Mouse (Mus musculus) spleen, postnatal 4 days (tissue): Measurements from ENCODE around the gene Prpf6.

ENCODE experiments used
- DNase-seq, 2 experiments: peaks; one replicate each; pipeline ENCODE4 v3.0.0; 2022; ENCODE audit warnings: low spot score in 2 of 2

Gene Prpf6

DNA sequence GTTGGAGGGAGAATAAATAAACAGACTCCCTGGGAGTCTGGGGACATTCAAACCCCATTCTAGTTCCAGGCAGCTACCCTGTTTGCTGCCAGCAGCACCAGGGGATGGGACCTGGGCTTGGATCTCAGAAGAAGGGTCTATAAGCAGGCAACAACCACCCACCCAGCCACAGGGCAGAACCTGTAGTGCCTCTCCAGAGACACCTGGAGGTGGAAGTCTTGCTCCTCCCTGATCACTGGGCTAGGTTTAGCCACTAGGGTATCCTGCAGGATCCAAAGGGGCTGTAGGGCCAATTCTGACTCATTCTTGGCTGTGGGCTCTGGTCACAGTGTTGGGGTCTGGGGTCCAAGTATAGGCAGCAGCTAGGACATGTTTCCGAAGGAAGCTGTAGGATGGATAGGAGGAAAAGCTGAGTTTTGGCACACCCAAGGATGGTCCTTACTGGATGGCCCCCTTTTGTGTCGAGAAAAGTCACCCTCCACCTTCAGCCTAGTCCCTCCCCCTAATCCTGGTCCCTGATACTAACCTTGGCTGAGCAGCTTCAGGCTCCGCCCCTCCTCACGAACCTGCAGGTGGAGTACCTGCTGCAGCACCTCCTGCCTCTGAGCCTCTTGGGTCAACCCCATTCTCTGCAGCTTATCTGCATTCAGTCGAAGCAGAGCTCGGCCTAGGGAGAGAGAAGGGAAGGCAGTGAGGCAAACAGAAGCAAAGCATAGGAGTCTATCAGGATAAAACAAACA is 4.7 kb downstream of the Prpf6 start:
- no peak for DNase-seq

DNA sequence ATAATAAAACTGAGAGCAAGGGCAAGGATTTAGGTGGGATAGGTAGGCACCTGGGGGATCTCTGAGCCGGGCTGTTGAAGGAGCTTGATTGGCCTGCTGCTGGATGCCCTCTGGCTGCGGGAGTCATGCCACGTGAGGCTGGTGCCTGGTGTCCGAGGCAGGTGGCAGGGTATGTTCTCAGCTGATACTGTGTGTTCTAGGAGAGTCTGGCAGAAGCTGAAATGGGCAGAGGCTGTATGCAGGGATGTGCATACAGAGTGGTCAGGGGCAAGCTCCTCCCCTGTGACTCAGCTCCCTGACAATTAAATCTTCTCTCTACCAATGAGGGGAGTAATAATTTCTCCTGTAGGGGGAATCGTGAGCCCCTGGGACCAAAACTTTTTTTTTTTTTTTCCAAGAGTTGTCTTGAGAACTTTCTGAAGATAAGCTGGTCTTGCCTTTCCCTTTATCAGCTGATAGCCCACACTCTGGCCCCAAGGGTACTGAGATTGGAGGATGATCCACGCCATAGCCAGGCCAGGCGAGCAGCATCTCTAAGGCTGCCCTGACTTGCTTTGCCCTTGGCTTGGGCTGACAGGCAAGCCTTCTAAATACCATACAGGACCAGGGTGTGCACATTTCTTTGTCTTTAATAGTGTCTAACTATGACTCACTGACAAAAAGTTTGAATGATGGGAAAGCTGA is 5.9 kb downstream of the Prpf6 start:
- peak in 1 of 2 experiments; percentile 57 for DNase-seq

DNA sequence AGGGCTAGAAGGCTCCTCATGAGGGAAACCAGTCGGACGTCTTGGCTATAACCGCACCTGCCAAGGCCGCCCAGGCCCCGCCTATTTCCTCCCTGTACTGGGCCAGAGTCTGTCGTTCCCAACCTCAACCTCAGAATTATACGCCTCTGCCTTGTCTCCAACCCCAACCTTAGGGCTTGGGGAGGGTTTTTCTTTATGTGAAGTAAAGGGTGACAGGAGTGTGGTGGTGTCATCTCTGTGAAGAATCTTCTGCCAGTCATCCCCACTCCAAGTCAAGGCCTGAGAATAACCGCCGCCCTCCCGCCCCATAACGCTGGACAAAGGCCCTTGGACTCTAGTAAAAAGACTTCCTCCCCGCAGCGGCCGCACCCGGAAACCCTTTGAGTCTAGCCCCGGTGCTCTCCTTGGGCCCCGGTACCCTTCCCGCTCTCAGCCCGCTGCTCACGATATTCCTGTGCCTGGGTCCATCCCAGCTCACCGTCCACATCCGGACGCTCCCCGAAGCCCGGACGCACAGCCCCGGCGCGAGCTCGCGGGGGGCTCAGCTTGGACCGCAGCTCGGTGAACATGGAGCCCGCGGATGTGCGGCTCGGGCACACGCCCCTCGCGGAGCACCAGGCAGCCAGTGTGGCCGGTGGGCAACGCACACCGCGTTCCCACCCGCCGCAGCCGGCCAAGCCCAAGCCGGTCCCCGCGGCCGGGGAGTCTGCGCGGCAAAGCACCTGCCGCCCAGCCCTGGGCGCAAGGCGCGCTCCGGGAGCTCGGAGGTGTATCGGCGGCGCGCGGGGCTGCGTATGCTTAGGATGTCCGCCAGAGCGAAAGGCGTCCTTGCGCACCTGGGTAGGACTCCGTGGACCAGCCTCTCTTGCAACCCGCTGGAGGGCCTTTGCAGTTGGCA is 7.0 kb downstream of the Prpf6 start, which contains the start of gene Samd10:
TSS of gene Samd10 (minus strand) at position 759 of the 898 bp plus-strand sequence.
- peak; percentile 57 to 85 for DNase-seq

DNA sequence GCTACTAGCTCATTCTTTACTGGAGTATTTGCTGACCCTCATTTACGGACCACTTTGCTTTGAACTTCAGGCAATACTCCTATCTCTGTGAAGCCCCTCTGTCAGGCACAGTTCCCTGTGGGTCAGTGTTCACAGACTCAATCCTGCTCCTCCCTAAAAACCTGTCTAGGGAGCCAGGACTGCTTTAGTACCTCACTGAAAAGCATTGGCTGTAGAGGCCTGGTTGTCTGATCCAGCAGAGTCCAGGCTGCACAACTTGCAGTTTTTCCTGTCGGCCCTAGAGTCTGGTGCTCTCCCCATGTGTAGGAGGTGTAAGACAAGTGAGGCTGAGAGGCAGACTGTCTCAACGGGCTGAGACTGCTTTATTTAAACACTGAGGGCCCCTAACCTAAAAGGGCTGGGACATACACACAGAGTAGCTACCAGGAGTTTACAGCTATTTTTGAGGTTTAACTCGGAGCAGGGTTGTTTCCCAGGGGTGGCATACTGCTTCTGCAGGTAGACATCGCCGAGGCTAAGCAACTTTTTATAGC is 8.6 kb downstream of the Prpf6 start:
- peak; percentile 12 to 60 for DNase-seq

DNA sequence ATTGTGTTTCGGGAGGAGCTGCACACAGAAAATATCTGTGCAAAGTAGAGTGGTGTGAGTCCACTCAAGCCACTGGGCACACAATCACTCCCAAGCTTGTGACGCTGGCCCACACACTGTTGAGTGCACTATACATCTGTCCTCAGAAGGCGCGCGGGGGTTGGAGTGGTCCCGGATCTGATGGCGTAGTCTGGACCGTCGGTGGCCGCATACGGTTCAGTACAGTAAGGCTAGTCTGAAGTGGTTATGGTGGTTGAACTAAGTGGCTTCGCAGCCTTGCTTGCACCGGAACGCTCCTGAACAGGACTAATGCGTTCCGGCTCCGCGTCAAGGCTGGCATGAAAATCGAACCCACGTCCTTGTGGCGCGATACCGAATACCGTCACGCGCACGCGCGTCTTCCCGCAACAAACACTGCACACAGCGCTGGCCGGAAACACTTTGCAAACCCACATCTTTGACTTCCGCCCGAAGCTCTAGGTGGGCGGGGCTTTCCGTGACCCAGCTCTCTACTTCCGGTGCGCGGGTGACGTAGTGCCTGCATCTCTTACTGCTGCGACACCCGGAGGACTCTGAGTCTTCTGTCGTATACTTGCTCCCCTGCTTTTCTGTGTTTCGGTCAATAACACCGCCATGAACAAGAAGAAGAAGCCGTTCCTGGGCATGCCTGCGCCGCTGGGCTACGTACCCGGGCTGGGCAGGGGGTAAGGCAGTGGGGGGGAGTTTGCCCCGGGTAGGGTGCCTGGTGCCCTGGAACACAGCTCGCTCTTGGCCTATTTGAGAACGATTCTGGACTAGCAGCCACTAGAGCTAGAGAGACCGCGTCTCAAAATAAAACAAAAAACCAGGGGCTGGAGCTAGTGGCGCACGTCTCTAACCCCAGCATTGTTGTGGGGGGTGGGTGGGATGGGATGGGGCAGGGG is 9.4 kb downstream of the Prpf6 start:
- DNase-seq = peak; percentile 95 to 97

DNA sequence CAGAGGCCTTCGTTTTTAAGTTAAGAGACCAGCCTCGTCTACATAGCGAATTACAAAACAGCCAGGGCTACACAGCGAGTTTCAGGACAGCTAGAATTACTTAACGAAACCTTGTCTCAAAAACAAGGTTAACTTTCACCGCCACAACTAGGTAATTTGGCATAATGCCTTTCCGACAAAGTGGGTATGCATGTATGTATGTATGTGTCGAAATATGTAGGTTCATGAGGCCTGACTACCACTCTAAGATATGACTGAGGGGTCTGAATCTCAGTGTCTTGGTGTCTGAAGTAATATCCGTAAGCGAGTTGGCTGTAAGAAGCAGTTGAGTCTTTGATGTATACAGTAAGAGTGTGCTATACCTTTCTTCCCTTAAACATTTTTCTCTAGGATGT is 10.1 kb downstream of the Prpf6 start:
- no peak for DNase-seq

DNA sequence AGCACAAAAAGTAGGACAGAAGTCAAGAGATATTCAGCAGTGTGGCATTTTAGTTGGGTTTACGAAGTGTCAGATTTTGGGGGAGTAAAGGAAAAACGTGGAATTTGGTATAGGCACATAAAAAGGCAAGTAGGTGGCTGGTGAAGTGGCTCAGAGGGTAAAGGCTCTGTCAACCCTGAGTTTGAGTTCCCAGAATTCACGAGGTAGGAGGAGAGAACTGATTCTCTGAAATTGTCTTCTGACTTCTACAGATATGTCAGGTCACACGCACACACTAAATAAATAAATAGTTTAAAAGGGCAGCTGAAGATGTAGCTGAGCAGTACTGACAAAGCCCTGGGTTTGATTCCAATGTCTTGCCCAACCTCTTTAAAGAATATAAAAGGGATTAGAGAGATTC is 10.7 kb downstream of the Prpf6 start:
- DNase-seq = no peak

DNA sequence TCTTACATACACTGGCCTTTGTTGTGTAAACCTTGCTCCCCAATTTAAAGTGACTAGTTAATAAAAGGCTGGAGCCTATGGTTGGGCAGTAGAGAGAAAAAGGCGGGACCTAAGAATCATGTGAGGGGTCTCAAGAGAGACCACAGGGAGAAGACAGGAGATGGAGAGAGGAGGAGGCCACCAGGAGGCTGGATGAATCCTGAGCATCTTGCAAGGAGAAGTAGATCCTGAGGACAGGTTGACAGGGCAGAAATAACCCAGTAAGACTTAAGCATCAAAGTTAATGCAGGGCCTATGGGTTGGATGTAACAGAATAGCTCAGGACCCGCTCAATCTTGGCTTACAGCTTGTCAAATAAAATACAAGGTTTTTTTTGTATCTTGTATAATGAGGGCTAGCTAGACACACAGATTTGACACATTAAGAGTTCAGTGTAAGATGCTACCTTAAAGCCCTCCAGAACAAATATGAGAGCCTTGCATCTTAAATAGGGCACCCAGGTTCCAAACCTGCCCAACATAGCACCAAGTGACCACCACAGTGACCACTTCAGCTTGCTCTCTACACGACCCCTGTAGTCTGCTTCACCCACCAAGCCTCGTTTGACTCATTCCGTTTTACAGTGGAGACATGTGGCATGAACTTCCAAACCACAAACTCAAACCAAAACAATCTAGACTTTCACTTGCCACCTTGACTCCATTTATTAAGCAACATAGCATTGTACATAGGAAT is 27.3 kb downstream of the Prpf6 start:
- no peak for DNase-seq

DNA sequence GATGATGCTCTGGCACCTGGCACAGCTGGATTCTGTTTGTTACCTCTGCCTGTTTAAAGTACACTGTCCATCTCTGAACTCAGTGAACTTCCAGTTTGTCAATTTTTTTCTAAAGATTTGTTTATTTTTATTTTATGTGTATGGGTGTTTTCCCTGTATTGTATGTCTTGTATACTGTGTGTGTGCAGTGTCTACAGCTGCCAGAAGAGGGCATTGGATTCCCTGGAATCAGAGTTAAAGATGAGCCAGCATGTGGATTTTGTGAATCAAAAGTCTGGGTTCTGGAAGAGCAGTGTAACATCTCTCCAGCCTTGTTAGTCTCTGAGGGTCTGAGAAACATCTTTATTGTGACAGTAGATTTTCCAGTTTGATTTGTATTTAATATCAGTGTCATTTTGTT is 31.7 kb downstream of the Prpf6 start:
- no peak for DNase-seq

DNA sequence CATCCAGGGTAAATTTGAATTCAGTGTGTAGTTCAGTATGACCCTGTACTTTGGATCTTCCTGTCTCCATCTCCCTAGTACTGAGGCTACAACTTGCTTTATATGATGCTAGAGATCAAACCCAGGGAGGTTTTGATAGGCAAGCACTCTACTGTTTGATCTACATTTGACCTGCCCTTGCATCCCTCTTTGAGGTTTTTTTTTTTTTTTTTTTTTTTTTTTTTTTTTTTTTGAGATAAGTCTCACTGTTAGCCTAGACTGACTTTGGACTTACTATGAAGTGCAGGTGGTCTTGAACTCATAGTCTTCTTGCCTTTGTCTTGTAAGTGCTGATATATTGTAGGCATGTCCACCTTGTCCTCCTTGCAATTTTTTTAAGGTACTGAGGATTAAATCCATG is 36.8 kb downstream of the Prpf6 start:
- no peak for DNase-seq

DNA sequence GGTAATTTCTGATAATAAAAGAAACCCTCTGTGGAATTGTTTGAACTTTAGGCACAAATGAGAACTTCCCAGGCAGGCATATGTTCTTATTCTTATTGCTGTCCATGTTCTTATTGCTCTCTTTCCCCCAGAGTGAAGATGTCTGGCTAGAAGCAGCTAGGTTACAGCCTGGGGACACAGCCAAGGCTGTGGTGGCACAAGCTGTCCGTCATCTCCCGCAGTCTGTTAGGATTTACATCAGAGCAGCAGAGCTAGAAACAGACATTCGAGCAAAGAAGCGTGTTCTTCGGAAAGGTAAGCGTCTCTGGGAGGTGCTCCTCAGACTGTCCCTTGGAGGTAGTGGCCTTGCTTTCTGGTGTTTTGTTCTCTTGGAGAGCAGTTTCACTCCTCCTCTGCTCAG is 41.0 kb downstream of the Prpf6 start:
- no peak for DNase-seq

DNA sequence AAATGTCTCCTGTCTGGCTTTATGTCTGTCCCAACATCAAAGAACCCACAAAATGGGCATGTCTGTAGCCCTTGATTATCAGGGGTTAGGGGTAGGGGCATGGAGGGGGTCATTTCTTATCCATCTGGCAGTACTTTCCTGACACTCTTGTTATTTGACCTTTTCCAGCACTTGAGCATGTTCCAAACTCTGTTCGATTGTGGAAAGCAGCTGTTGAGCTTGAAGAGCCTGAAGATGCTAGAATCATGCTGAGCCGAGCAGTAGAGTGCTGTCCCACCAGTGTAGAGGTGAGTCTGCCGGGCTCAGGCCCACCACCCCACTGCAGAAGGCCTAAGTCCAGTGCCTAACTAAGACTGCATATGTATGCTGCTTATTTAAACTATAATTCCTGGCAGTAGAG is 44.2 kb downstream of the Prpf6 start:
- no peak for DNase-seq

DNA sequence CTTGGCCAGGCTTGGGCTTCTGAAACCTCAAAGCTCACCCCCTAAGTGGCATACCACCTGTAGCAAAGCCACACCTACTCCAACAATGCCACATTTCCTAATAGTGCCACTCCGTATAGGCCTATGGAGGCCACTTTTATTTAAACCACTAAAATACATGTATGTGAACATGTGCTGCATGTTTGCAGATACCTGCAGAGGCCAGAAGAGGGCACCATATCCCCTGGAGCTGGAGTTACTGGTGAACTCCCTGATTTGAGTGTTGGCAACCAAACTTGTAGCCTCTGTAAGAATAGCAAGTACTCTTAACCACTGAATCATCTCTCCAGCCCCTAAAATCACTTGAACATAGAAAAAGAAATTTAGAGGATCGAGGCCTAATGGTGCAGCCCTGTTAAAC is 52.7 kb downstream of the Prpf6 start:
- DNase-seq = peak; percentile 43 to 68

DNA sequence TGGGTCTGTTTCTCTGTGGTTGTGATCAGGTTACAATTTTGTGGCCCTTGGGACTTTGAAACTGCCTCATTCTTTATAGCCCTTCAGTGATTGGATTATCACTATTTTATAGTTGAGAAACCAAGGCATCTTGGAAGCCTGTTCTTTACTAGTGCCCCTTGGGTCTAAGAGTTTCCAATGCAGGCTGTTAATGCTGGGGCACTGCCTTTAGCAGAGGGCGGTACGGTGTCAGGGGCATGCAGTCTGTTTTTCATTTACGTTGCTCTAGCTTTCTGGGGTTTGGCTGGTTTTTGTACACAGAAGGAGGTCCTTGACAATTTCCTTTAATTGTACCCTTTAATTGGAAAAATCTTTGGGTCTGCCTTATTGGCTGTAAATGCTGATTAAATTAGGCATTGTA is 54.0 kb downstream of the Prpf6 start:
- no peak for DNase-seq

DNA sequence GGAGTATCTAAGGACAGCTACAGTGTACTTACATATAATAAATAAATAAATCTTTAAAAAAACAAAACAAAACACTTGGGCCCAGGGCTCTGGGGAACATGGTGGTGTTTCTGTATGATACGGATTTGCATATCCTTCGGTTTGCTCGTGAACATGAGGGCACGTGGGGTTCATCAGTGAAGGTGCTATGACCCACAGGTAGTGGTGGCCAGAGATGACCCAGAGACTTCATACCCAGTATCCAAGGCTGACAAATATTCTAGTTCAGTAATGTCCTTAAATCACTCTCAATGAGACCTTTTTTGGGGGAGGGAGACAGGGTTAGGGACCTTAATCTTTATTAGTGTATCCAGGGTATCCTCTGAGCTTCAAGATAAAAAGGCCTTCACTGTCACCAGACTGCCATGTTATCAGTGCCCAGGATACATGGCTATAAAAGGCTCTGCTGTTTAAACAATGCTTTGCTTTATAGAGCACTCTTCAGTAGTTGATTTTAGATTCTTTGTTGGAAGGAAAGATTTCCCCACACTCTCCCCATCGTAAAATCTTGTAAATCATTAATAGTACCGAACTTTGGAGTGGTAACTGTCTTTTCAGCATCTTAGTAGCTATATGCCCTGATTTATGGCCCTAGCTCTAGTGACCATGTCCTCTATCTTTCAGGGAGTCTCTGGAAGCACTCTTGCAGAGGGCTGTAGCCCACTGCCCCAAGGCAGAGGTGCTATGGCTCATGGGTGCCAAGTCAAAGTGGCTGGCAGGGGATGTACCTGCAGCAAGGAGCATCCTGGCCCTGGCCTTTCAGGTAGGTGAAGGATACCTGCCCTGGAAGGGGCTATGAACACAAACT is 55.2 kb downstream of the Prpf6 start:
- DNase-seq = no peak

DNA sequence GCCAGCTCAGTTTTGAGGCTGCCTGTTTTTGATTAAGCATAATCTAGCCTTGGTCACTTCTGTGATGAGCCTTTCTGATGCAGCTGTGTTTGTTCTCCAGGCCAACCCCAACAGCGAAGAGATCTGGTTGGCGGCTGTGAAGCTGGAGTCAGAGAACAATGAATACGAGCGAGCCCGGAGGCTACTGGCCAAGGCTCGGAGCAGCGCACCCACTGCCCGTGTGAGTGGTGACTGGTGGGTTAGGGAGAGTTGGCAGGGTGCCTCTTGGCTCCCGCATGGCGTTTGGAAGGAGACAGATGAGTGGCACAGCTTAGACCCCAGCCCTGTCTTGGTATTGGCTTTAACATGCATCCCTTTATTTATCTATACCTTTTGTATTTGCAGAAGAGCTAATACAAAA is 57.3 kb downstream of the Prpf6 start:
- DNase-seq = no peak

DNA sequence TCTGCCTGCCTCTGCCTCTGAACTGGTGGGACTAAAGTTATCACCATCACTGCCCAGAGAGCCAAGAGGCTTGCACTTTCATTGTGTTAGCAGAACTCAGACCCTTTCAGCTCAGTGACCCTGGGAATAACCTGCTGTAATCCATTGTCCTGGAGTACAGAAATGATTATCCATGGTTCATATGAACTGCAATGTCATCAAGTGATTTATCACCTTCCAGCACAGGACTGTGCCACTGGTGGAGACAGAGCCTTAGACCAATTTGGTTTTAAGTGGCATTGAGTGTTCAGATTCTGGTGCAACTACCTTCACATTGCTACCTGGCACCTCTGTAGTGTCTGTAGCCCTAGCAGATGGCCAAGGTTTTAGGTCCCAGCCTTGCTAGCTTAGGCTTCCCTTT is 61.4 kb downstream of the Prpf6 start:
- DNase-seq = no peak

DNA sequence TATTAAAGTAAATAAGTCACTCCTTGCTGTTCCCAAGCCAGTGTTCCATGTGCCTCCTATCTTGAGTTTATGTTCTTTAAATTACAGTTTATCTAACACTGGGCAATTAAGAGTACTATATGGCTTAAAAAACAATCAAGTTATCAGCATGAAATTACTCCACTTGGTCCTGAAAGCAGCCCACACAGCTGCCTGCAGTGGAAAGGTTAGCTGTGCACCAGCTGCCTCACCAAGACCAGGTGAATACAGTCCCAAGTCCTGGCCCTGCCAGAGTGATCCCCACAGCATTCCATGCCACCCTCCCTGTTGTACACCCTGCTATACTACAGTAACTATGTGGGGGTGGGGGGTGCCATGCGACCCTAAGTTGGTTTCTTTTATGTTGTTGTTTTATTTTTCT is 61.9 kb downstream of the Prpf6 start:
- no peak for DNase-seq

DNA sequence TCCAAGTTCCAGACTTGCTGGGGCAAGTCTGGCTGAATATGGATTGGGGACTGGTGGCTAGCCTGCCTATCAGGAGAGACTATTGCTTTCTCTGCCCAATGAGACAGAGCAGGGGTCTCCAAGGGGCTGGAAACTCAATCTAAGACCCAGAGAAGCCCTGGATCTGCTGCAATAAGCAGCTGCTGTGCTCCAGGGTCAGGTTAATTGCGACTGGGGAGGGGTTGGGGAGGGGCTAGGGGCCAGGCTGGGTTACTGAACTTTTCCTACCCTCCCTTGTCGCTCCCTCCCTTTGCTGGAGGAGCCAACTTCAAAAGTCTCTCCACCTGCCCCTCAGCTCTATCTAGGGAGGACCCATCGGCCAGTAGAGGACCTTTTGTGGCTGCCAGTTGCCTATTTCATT is 65.1 kb downstream of the Prpf6 start, which contains the start of gene Gm29797:
TSS of gene Gm29797 (plus strand) at position 301 of the 400 bp plus-strand sequence.
- no peak for DNase-seq
